Mouse (Mus musculus): Measurements from ENCODE around the gene Fdps.

Gene Fdps

DNA sequence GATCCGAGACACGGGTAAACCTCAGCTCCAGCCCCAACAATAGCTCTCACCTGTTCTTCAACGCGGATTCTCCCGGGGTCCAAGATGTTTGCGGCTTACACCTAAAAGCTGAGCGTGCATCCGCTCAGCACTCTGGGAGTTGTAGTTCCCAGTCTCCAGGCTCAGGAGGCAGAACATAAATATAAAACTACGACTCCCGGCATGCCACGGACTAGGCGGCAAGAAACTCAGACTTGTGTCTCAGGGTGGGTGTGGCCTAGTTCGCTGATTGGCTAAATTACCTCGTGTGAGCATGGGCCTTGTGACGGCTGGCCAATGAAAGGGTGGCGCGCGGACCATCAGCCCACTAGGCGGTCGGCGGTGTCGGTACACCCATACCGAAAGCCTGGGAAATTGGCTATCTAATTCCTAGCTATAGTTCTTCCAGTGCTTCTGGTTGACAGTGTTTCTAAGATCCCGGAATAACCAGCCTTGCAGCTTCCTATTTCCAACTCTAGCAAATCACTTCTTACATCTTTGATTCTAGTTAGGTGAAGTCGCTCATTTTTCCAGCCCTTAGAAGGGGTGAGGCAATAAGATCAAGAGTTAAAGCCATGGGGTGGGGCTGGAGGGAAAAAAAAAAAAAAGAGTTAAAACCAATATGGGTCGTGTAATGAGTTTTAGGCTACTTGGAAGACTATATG is at the start of gene Fdps:
Gene Fdps, minus strand, starts transcription at position 148 of the 683 bp plus-strand sequence.
- DNase-seq (ENCODE audit: extremely low spot score, low spot score), result peak; percentile 86

DNA sequence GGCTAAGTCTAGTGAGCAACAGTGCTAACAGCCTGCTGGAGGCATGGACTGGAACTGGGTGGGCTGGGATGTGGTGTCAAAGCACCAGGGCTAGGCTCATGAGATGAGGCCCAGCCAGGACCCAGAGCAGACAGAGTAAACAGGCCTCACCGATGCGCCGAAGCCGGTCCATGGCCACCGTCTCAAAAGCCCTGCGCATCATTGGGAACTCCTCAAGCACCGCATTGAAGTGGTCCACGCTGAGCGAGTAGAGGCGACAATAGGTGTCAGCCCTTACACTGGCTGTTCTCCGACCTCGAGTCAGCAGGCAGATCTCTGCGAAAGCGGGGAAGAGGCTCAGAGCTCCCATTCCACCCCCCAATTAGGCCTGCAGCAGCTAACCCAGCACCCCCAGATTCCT is 46.8 kb upstream of the Fdps start:
- DNase-seq (ENCODE audit: extremely low spot score, low spot score), result no peak

GRCm38 (mm10) chr3:89147979-89148311 is 46.2 kb upstream of the Fdps start:
- DNase-seq (ENCODE audit: extremely low spot score, low spot score), result no peak

DNA sequence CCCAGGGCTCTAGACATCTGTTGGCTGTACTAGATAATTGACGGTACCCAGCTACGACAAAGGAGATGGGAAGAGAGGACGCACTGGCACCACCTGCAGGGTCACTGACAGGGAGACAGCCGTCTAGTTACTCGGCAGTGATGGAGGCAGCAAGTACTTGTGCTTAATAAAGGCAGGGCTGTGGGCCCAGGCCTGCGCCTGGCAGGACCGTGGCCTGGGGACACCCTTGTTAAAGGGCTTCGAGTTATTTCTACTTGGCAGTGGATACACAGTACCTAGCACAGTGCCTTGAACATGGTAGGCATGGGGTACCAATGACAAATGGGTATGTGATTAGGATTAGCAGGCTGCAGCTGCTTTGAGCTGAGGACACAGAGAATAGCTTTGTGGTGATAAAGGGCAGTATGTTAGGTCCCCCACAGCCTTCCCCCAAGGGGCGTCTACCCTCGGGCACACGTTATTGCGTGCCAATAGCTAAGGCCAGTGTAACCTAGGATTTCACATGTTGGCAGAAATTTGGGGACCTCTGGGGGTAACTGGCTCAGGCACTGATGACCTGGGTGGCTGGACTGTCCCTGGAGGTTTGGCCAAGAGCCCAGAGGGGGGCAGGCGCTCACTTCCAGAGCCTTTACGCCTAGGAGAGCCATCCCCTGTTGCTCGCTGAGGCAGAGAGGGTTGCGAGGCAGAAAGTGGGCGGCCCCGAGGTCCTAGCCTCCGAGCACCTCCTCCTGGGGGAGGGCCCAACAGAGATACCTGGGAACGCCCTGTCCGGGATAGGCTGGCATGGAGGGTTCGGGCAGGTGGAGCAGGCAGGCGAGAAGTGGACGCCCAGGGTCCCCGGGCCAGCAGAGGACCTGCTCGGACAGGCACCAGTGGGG is 45.6 kb upstream of the Fdps start:
- no peak for DNase-seq (ENCODE audit: extremely low spot score, low spot score)

DNA sequence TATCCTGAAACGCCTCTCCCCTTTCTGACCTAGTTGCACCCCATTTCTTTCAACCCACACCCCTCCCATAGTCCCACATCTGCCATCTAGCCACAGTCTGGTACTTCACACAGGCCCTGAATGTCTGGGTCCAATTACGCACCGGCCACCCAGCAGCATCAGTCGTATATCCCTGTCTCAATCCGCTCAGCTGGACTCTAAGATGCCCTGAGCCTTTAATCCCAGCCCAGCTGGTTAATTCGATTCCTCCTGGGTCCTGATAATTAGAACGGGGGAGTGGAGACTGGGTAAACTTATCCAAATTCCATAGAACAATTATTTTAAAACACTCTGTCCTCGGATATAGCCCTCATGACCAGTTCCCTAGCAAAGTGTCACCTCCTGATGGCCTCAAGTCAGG is 43.8 kb upstream of the Fdps start:
- DNase-seq (ENCODE audit: extremely low spot score, low spot score), result no peak

DNA sequence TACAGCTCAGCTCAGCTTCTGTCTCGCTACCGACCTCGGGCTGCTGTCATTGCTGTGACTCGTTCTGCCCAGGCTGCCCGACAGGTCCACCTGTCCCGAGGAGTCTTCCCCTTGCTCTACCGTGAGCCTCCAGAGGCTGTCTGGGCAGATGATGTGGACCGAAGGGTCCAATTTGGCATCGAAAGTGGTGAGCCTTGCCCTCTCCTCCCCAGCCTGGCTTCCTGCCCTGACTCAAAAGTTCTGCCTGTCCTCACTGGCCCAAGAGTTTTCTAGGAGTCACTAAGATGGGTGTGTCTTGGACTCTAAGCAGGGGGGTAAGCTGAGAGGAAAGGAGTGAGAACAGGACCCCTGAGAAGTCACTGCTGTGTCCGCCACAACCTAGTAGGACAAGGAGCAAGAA is 43.1 kb upstream of the Fdps start:
- DNase-seq (ENCODE audit: extremely low spot score, low spot score), result no peak

GRCm38 (mm10) chr3:89136365-89136764 is 34.6 kb upstream of the Fdps start:
- DNase-seq (ENCODE audit: extremely low spot score, low spot score), result no peak

GRCm38 (mm10) chr3:89135958-89136357 is 34.2 kb upstream of the Fdps start, which contains the start of gene Pklr:
TSS of gene Pklr (plus strand) at chr3:89136142.
- DNase-seq (ENCODE audit: extremely low spot score, low spot score), result no peak

GRCm38 (mm10) chr3:89133752-89134151 is 32.0 kb upstream of the Fdps start:
- DNase-seq (ENCODE audit: extremely low spot score, low spot score), result no peak

DNA sequence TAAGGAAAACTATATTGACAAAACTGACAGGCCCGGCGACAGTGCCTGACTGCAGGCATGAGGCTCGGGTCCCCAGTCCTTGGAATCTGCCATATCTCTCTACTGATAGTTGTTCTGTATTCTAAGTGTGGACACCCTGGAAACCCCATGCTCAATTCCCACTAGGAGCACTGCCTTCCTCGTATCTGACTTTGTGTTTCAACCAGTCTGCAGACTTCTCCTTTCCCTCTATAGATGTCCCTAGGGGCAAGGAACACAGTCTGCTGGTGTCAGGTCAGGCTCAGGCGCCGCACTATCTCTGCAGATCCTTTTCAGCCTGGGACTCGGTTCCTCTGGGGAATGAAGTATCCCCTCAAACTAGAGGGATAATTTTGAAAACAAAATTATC is 31.3 kb upstream of the Fdps start:
- DNase-seq (ENCODE audit: extremely low spot score, low spot score), result no peak

- peak; percentile 43 for DNase-seq (ENCODE audit: extremely low spot score, low spot score)
Measured at GRCm38 (mm10) chr3:89132285-89133062, 30.7 kb upstream of the Fdps start.

DNA sequence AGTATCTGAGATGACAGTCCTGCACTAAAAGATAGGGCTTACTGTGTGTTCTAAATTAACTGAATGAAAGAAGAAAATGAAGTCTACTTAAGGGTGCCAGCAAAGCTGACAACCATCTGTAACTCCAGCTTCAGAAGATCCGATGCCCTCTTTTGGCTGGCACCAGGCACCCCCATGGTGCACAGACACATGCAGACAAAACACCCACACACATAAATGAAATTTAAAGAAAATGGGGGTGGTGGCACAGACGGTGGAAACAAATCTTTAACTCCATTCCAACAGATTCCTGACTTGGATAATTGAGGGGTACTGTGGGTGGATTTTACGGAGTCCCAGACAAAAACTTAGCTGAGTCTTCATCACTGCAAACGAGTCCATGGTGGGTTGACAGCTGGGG is 30.1 kb upstream of the Fdps start:
- no peak for DNase-seq (ENCODE audit: extremely low spot score, low spot score)

DNA sequence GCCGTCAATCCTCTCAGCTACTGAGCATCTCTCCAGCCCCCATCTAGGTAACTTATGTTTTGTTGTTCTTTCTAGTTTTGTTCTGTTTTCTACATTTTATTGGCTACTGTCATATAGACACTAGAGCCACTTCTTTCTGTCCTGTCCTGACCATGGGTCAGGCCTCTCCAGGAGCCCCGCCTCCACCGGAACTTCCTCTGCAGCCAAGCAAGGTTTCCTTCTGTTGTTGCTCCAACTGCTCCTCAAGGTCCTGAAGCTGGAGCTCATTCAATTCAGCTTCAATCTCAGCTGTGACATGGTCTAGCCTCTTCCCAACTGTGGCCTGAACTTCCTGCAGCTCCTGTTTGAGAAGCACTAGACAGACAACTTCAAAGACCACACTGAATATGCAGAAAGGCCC is 28.1 kb upstream of the Fdps start:
- DNase-seq (ENCODE audit: extremely low spot score, low spot score), result no peak

DNA sequence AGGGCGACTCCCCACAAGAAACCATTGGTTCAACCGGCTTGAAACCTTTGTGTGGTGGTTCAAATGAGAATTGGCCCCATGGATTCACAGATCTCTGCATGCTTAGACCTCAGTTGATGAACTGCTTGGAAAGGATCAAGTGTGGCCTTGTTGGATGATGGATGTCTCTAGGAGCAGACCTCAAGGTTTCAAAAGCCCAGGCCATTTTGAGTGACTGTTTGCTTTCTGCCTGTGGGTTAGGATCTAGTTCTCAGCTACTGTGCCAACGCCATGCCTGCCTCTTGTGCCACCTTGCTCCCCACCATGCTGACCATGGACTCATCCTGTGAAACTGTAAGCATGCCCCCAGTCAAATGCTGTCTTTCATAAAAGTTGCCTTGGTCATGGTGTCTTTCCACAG is 24.2 kb upstream of the Fdps start:
- no peak for DNase-seq (ENCODE audit: extremely low spot score, low spot score)

GRCm38 (mm10) chr3:89124241-89124640 is 22.5 kb upstream of the Fdps start:
- DNase-seq (ENCODE audit: extremely low spot score, low spot score), result no peak

DNA sequence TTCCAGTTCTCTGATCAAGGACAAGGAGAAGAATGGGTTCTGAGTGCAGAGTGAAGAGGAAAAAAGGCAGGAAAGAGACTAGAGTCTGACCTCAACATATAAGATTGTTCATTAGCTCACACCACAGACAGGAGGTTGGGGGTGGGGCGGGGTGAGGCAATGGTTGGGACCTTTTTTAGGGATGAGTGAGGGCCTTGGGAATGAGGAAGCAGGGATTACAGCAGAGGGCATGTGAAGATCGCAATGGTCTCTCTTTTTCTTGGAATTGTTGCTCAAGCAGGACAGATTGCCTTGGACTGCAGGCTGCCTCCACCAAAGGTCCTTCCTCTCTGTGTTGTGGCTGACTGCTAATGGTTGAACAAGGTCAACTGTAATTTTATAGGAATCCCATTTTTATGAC is 21.6 kb upstream of the Fdps start:
- no peak for DNase-seq (ENCODE audit: extremely low spot score, low spot score)

GRCm38 (mm10) chr3:89115522-89115921 is 13.8 kb upstream of the Fdps start:
- no peak for DNase-seq (ENCODE audit: extremely low spot score, low spot score)

- DNase-seq (ENCODE audit: extremely low spot score, low spot score), result no peak
Measured at GRCm38 (mm10) chr3:89113058-89113457, 11.3 kb upstream of the Fdps start.

DNA sequence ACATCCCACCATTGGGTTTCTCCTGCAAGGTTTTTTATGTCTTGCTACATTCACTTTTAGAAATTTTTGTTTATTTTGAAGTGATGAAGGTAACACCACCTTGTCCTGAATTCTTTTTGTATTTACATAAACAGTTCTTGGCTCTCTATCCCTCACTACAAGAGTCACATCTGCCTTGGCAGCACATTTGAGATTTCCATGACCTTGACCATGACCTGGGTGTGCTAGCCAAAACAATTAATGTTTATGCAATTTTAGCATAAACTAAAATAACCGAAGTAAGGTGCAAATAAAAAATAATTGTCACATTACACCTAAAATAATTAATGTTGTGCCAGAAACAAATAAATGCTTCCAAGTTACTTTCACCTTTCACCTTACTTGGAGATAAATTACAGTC is 6.4 kb upstream of the Fdps start:
- no peak for DNase-seq (ENCODE audit: extremely low spot score, low spot score)

- DNase-seq (ENCODE audit: extremely low spot score, low spot score), result no peak
Measured at GRCm38 (mm10) chr3:89107545-89107944, 5.8 kb upstream of the Fdps start.

DNA sequence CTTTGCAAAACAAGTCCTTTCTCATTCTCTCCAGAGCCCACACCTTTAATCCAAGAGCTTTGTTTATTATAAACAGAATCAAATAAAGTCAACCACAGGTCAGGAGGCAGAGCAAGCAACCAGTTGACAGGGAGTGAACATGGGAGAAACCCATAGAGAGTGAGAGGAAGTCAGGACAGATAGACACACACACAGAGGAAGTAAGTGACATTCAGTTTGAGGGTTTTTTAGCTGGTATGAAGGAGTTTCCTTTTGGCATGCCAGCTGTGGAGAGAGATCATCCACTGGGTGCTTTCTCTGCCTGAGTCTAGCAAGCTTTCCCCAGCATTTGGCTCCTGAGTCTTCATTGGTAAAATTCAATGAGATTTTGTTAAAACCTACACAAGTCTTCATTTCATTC is 5.1 kb upstream of the Fdps start:
- DNase-seq (ENCODE audit: extremely low spot score, low spot score), result no peak

GRCm38 (mm10) chr3:89103291-89103595 is 1.5 kb upstream of the Fdps start:
- no peak for DNase-seq (ENCODE audit: extremely low spot score, low spot score)
